Mouse (Mus musculus): Measurements from ENCODE around the gene Gse1.

Gene Gse1

GRCm38 (mm10) chr8:120234457-120234856 lies 6.2 kb downstream of the Gse1 start:
- no peak for DNase-seq (ENCODE audit: extremely low read depth, insufficient read length, low spot score)

DNA sequence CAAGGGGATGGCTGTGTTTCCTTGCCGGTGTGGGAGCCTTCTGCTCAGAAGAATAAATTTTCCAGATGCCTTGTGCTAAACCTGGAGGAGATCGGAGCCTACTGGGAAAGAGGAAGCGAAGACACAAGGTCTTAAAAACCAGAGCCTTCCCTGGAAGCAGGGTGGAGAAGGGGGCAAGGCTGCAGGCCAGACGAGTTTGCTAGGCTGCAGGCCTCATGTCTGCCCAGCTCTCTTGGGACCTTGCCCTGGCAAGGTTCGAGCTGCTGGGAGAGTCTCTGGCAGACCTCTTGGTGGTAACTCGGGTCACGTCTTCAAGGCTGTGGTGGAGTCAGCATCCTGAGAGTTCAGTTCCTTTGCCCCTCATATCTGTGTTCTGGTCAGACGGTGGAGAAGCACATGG lies 6.6 kb downstream of the Gse1 start:
- DNase-seq (ENCODE audit: extremely low read depth, insufficient read length, low spot score), result no peak

GRCm38 (mm10) chr8:120243222-120243621 lies 15.0 kb downstream of the Gse1 start:
- no peak for DNase-seq (ENCODE audit: extremely low read depth, insufficient read length, low spot score)

DNA sequence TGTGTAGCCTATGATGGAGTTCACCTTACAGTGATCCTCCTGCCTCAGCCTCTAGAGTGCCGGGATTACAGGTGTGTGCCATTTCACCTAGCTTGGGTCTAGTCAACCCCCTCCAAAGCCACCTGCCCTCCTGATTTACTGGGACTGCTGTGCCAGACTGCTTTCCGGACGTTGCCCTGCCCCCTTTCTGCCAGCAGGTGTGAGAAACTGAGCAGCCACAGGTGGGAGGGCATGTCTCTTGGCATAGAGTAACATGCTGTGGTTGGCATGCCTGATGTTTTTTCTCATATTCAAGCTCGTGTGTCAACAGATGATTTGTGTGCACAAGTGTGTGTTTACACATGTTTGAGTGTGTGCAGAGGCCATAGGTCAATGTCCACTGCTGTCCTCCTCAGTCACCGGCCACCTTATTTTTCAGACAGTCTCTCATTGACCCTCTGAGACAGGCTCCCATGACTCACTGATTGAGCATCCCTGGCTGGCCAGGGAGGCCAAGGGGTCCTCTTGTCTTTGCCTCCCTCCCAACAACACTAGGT lies 15.7 kb downstream of the Gse1 start:
- no peak for DNase-seq (ENCODE audit: extremely low read depth, insufficient read length, low spot score)

DNA sequence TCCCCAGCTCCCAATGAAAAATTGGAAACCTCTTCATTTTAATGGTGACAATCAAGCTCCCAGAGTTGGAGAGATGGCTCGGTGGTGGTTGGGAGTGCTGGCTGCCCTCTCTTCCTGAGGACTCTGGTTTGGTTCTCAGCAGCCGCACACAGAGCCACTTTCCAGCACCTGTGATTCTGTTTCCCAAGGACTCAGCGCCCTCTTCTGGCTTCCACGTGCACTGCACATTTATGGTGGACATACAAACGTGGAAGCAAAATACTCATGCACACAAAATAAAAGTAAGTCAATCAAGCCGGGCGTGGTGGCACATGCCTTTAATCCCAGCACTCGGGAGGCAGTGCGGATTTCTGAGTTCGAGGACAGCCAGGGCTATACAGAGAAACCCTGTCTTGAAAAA lies 16.3 kb downstream of the Gse1 start:
- DNase-seq (ENCODE audit: extremely low read depth, insufficient read length, low spot score), result no peak

DNA sequence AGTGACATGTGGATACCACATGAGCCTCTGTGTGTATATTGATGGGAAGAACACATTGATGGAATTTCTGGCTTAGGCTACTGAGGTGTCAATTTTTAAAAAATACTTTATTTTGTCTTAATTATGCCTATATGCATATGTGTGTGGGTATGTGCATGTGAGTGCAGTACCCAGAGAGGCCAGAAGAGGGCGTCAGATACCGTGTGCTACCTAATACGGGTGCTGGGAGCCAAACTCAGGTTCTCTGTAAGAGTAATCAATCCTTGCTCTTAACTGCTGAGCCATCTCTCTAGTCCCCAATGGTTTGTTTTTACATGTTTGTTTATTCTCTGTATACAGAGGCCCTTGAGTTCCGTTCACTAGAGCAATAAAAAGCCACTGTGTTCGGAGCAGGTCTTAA lies 19.4 kb downstream of the Gse1 start:
- no peak for DNase-seq (ENCODE audit: extremely low read depth, insufficient read length, low spot score)

GRCm38 (mm10) chr8:120248031-120248430 lies 19.8 kb downstream of the Gse1 start:
- DNase-seq (ENCODE audit: extremely low read depth, insufficient read length, low spot score), result no peak

- no peak for DNase-seq (ENCODE audit: extremely low read depth, insufficient read length, low spot score)
Observed at GRCm38 (mm10) chr8:120248451-120248850, 20.2 kb downstream of the Gse1 start.

DNA sequence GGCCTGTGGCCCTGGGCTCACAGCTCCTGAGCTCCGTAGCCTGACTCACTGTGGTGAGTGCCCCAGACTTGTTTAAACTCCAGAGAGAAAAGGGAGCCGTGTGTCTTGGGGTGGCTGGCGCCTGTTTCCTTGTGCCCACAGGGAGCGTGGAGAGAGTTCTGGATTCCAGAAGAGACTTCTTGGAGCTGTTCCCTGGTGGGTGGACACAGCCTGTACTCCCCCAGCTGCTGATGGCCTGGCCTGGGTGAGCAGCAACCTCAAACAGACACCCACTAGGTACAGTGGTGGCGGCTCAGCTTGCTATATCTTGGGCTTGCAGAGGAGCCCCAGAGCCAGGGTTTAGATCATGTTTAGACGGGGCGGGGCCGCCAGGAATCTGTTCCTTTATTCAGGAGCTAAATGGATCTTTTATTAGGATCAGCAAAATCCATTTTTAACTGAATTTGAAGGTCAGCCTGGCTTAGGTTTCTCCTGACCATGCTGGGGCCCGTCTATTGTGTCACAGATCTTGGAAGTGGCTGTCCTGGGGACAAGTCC lies 21.6 kb downstream of the Gse1 start:
- DNase-seq (ENCODE audit: extremely low read depth, insufficient read length, low spot score), result peak; percentile 36

- no peak for DNase-seq (ENCODE audit: extremely low read depth, insufficient read length, low spot score)
Observed at GRCm38 (mm10) chr8:120250750-120251410, 22.6 kb downstream of the Gse1 start.

GRCm38 (mm10) chr8:120251411-120252035 lies 23.3 kb downstream of the Gse1 start:
- no peak for DNase-seq (ENCODE audit: extremely low read depth, insufficient read length, low spot score)

DNA sequence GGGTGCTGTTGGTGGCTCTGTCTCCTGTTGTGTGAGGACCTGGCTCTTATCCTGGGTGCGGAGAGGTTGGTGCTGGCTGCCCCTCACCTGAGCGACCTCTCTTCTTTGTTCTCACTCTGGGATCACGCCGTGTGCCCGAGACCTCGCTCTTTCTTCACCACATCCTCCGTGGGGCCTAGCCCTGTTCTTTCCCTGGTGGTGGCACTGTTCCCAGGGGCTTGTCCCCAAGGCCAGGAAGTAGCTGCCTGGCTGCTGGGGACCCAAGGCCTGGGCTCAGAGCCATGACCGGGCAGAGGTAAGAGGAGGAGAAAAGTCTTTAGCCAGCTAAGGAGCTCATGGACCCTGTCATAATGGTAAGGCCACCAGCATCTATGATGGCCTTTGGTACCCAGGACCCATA lies 25.4 kb downstream of the Gse1 start:
- DNase-seq (ENCODE audit: extremely low read depth, insufficient read length, low spot score), result no peak

DNA sequence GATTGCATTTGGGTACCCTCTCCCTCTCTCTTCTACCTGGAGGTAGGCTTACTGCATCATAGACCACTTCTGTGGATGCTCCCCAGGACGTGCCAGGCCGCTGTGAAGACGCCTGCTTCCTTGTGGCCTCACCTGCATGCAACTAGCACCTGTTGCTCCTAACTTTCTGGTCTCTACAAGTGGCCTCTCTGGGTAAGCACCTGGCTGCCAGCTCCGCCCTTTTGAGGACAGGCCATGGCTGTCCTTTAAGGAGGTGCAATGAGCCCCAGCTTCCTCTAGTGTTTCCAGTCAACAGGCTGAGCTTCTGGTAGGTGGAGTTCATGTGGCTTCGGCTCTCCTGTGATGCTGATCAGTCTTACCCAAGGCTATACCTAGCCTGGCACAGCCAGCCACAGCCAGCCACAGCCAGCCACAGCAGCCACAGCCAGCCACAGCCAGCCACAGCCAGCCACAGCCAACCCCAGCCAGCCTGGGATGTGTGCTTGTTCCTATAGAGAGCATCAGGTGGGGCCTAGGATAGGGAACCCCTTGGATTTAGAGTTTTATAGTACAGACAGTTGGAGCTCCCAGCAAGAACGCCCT lies 27.2 kb downstream of the Gse1 start:
- no peak for DNase-seq (ENCODE audit: extremely low read depth, insufficient read length, low spot score)

- no peak for DNase-seq (ENCODE audit: extremely low read depth, insufficient read length, low spot score)
Observed at GRCm38 (mm10) chr8:120256958-120257357, 28.7 kb downstream of the Gse1 start.

DNA sequence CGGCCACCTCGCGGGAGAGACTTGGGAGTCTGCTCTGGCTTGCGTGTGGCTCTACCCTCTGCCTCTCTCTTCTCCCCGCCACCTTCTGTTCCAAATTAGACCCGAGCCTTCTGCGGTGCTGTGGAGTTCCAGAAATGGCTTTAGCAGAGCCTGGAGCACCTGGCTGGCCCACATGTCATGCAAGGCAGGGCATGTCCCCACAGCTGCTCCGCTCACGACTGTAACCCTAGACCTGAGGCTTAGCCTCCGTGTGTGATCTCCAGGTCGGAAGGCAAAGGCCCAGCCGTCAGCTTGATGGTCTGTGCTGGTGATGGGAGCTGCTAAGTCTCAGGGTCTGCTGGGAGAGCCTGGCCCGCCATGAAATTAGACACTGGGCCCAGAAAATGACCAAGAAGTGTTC lies 30.9 kb downstream of the Gse1 start:
- no peak for DNase-seq (ENCODE audit: extremely low read depth, insufficient read length, low spot score)

- no peak for DNase-seq (ENCODE audit: extremely low read depth, insufficient read length, low spot score)
Observed at GRCm38 (mm10) chr8:120260677-120261076, 32.4 kb downstream of the Gse1 start.

DNA sequence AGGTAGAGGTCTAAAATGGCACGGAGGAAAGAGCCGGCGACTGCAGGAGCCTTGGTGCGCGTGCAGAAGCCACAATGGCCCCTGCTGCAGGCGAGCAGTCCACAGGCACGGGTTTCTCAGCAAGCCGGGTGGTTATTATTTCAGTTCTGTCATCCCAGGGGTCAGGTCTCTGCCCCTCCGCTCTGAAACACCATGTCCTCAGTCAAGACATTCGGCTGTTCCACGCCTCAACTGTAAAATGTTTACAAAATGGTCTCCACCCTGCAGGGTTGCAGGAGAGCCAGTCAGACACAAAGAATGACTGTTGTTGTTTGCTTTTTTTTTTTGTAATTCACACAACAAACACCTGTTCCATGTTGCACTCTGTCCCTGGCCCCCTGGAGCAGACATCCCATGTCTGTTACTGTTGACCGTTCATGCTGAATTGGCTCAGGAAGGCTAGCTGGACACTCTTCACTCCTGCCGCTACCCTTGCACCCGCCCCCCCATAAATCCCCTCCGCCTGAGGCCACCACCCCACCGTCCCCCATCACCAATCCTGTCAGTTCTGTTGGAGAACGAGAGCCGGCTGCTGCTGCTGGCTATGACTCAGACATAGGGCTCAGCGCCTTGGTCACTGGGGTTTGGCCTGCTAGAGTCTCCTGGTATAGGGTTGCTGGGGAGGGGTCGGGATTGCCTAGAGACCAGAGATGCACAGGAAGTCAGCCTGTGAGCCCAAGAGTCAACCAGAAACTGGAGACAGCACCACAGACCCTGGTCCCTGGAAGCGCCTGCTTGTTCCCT lies 33.3 kb downstream of the Gse1 start:
- no peak for DNase-seq (ENCODE audit: extremely low read depth, insufficient read length, low spot score)

DNA sequence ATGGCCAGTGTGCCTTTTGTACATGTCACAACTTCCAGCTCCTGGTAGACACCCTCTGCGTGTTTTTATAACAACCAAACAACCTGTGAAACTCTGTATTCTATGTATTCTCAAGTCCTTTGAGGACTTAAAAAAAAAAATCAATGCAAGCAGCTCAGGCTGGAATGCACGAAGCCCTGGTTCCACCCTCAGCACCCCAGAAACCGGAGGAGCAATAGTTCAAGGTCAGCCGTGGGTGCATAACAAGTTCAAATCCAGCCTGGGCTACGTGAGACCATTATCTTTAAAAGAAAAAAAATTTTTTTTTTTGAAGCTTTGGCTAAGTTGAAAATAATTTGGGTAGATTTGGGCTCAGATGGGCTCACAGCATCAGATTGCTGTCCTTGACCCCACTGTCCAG lies 35.6 kb downstream of the Gse1 start:
- DNase-seq (ENCODE audit: extremely low read depth, insufficient read length, low spot score), result no peak

GRCm38 (mm10) chr8:120264388-120264943 lies 36.2 kb downstream of the Gse1 start:
- DNase-seq (ENCODE audit: extremely low read depth, insufficient read length, low spot score), result no peak

DNA sequence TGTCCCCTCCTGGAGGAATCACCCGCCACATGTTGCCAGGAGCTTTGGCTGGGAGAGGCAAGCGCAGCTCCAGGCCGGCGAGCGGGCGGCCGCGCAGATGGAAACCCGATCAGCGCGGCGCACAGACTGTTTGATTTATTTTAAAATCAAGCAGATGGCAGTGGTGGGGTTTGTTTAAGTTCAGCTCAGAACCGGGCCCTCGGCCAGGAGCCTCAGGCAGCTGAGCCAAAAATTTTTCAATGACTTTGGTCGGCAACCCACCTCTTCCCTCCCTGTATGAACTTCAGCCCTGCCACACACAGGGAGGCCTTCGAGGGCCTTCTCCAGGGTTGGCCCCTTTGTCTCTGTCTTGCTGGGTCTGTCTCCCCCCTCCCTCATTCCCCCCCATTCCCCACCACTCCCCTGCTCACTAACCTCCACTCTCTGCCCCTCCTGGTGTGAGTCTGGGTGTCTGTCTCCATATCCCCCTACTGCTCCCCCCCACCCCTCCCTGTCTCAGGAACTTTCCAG lies 36.7 kb downstream of the Gse1 start:
- peak; percentile 85 for DNase-seq (ENCODE audit: extremely low read depth, insufficient read length, low spot score)

Data from 3134 (cell line).